Mouse (Mus musculus): ENCODE measurements around the gene Nmnat3. TPM values are rescaled to one million over a fixed set of nuclear protein-coding genes. Genes with fewer than 3 reads are reported as not detected.
A peak's percentile ranks its signal among the peaks of the same experiment; 100 is the strongest.
"Not testable (repeated sequence)": the region's sequence is repeated elsewhere in the genome, so short reads cannot be mapped to it uniquely, and the experiment has no call there.

Nmnat3 gene
- not detected in 2 replicates for polyA plus RNA-seq (2012; ENCODE audit: insufficient read depth, insufficient read length, low replicate concordance, missing spikeins)

- not testable (repeated sequence) for H3K4me1 ChIP-seq (ENCODE audit: control insufficient read depth, insufficient read depth, low read length); H3K27ac ChIP-seq (ENCODE audit: insufficient read depth, low read depth, low read length); H3K4me3 ChIP-seq (ENCODE audit: insufficient read depth, low read depth, low read length)
- WGBS = 85% methylated on average over 6 of the region's 6 CpGs
Measured at GRCm38 (mm10) chr9:98287135-98287534, at the start of gene Nmnat3. Nmnat3 (plus strand) TSS chr9:98287435.

DNA sequence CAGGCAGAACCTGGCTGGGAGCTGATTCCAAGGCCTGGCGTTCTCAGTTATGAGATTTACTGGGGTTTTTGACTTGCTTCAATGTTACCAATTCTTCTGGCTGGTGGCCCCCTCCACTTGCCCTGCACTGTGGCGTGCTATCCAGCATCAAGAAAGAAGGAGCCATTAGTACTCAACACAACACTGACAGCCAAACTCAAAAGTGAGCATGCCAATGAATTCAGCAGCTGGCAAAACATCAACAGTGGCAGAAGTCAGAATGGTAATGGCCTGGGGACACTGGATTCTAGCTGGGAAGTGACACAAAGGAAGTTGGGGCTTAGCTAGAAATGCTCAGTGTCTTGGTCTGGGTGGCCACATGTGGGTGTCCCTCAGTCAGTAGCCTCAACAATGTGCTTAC lies 43.8 kb upstream of the Nmnat3 start:
- Histone ChIP-seq H3K27ac (ENCODE audit: insufficient read depth, low read depth, low read length) (no peak overlapping the region), H3K4me3 (ENCODE audit: insufficient read depth, low read depth, low read length) (no peak overlapping the region), H3K4me1 (ENCODE audit: control insufficient read depth, insufficient read depth, low read length) (no peaks in the 10 kb centered on the region)
- no peak for TF ChIP-seq CTCF (IDR thresholded peaks at IDR 0.05; ENCODE audit: insufficient read depth, low read depth, low read length)
- no peak for TF ChIP-seq POLR2A (IDR thresholded peaks at IDR 0.05; ENCODE audit: insufficient read depth, low read depth, low read length)
- WGBS = 94% methylated on average over 2 of the region's 2 CpGs

- 35% methylated on average over 2 of the region's 2 CpGs for WGBS
- Histone ChIP-seq H3K4me1 (ENCODE audit: control insufficient read depth, insufficient read depth, low read length) (no peaks in the 10 kb centered on the region), H3K4me3 (ENCODE audit: insufficient read depth, low read depth, low read length) (no peak overlapping the region), H3K27ac (ENCODE audit: insufficient read depth, low read depth, low read length) (no peak overlapping the region)
- TF ChIP-seq POLR2A (IDR thresholded peaks at IDR 0.05; ENCODE audit: insufficient read depth, low read depth, low read length) (no peak), CTCF (IDR thresholded peaks at IDR 0.05; ENCODE audit: insufficient read depth, low read depth, low read length) (peak; percentile 55)
Measured at GRCm38 (mm10) chr9:98244223-98244622, 43.0 kb upstream of the Nmnat3 start.

GRCm38 (mm10) chr9:98245226-98245625 lies 42.0 kb upstream of the Nmnat3 start:
- H3K4me3 ChIP-seq (ENCODE audit: insufficient read depth, low read depth, low read length) = no peak overlapping the region
- TF ChIP-seq CTCF (IDR thresholded peaks at IDR 0.05; ENCODE audit: insufficient read depth, low read depth, low read length) (no peak), POLR2A (IDR thresholded peaks at IDR 0.05; ENCODE audit: insufficient read depth, low read depth, low read length) (no peak)
- H3K27ac ChIP-seq (ENCODE audit: insufficient read depth, low read depth, low read length) = no peak overlapping the region
- H3K4me1 ChIP-seq (ENCODE audit: control insufficient read depth, insufficient read depth, low read length) = no peaks in the 10 kb centered on the region
- 65% methylated on average over 2 of the region's 2 CpGs for WGBS

DNA sequence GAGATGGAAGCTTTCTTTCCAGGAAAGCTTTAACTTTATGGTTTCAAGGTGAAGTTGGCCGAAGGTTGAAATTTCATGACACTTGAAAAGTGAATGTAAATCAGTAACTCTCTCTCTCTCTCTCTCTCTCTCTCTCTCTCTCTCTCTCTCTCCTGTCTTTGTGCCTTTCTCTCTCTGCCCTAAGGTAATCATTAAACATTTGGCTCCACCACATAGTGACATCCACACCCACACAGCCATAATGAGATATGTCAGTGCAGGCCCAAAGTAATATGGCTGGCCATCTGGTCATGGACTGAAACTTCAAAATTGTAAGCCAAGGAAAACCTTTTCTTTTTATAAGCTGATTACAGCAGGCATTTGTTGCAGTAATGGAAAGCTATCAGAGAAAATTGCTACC lies 40.9 kb upstream of the Nmnat3 start:
- no peak overlapping the region for H3K27ac ChIP-seq (ENCODE audit: insufficient read depth, low read depth, low read length)
- no peak overlapping the region for H3K4me3 ChIP-seq (ENCODE audit: insufficient read depth, low read depth, low read length)
- WGBS = 97% methylated on average over 1 of the region's 1 CpGs
- no peaks in the 10 kb centered on the region for H3K4me1 ChIP-seq (ENCODE audit: control insufficient read depth, insufficient read depth, low read length)
- TF ChIP-seq CTCF (IDR thresholded peaks at IDR 0.05; ENCODE audit: insufficient read depth, low read depth, low read length) = no peak
- no peak for TF ChIP-seq POLR2A (IDR thresholded peaks at IDR 0.05; ENCODE audit: insufficient read depth, low read depth, low read length)

GRCm38 (mm10) chr9:98260210-98260609 lies 27.0 kb upstream of the Nmnat3 start:
- TF ChIP-seq CTCF (IDR thresholded peaks at IDR 0.05; ENCODE audit: insufficient read depth, low read depth, low read length) (no peak), POLR2A (IDR thresholded peaks at IDR 0.05; ENCODE audit: insufficient read depth, low read depth, low read length) (no peak)
- H3K4me1 ChIP-seq (ENCODE audit: control insufficient read depth, insufficient read depth, low read length) = no peaks in the 10 kb centered on the region
- no peak overlapping the region for H3K4me3 ChIP-seq (ENCODE audit: insufficient read depth, low read depth, low read length)
- no peak overlapping the region for H3K27ac ChIP-seq (ENCODE audit: insufficient read depth, low read depth, low read length)
- 81% methylated on average over 8 of the region's 8 CpGs for WGBS

- 68% methylated on average over 1 of the region's 1 CpGs for WGBS
- Histone ChIP-seq H3K4me1 (ENCODE audit: control insufficient read depth, insufficient read depth, low read length) (no peaks in the 10 kb centered on the region), H3K27ac (ENCODE audit: insufficient read depth, low read depth, low read length) (no peak overlapping the region), H3K4me3 (ENCODE audit: insufficient read depth, low read depth, low read length) (no peak overlapping the region)
- no peak for TF ChIP-seq CTCF (IDR thresholded peaks at IDR 0.05; ENCODE audit: insufficient read depth, low read depth, low read length)
- TF ChIP-seq POLR2A (IDR thresholded peaks at IDR 0.05; ENCODE audit: insufficient read depth, low read depth, low read length) = no peak
Measured at GRCm38 (mm10) chr9:98261461-98262011, 25.7 kb upstream of the Nmnat3 start.

DNA sequence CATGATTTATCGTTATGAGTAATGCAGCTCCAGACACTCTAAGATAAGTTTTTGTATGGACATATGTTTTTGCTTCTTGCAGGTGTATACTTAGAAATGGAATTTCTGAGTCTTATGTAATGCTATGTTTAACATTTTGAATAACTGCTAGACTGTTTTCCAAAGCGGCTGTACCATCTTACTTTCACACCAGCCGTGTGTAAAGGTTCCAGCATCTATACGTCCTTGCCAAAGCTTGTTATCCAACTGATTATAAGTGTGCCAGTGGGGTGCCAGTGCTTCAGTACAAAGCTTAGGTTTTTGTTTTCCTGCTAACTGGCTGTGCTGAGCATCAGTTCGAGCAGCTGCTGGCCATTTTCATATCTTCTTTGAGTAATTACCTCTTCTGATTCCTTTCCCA lies 22.3 kb upstream of the Nmnat3 start:
- TF ChIP-seq POLR2A (IDR thresholded peaks at IDR 0.05; ENCODE audit: insufficient read depth, low read depth, low read length) = no peak
- TF ChIP-seq CTCF (IDR thresholded peaks at IDR 0.05; ENCODE audit: insufficient read depth, low read depth, low read length) = no peak
- no peak overlapping the region for H3K27ac ChIP-seq (ENCODE audit: insufficient read depth, low read depth, low read length)
- no peak overlapping the region for H3K4me3 ChIP-seq (ENCODE audit: insufficient read depth, low read depth, low read length)
- 62% methylated on average over 5 of the region's 5 CpGs for WGBS
- no peaks in the 10 kb centered on the region for H3K4me1 ChIP-seq (ENCODE audit: control insufficient read depth, insufficient read depth, low read length)

DNA sequence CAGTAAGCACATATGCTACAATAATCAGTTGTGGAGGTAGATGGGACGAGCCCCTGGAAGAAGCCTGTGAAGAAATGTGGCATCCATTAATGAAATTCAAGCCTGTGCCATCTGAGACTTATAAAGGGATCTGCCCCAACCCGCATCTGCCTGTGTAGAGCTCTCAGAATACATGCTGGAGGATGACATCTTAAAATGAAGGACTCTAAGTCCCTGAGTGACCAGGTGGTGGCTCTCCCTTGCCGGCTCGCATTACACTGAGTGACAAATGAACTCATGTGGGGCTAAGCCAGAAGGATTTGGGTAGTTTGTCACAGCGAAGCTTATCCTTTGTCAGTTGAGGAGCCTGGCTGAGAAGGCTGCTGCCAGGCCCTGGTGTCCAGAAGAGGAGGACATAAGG lies 14.5 kb upstream of the Nmnat3 start:
- Histone ChIP-seq H3K4me3 (ENCODE audit: insufficient read depth, low read depth, low read length) (no peak overlapping the region), H3K4me1 (ENCODE audit: control insufficient read depth, insufficient read depth, low read length) (no peaks in the 10 kb centered on the region), H3K27ac (ENCODE audit: insufficient read depth, low read depth, low read length) (no peak overlapping the region)
- no peak for TF ChIP-seq POLR2A (IDR thresholded peaks at IDR 0.05; ENCODE audit: insufficient read depth, low read depth, low read length)
- no peak for TF ChIP-seq CTCF (IDR thresholded peaks at IDR 0.05; ENCODE audit: insufficient read depth, low read depth, low read length)
- 74% methylated on average over 5 of the region's 5 CpGs for WGBS

DNA sequence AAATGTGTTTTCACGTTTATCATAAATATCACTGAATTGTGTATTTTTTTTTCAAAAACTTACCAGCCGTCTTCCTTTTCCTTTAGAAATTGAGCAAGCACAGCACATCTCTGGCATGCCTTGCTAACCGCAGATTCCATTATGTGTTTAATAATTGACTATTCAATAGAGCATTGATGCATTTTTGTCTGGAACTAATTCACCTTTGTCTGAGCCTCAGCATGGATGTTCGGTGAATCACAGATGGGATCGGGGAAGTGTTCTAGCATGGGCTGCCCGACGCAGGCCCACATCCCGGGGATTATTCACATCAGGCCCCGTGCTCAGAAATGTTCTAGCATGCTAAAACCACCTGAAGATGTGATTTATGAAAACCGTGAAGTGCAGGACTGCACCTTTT lies 12.2 kb upstream of the Nmnat3 start:
- H3K27ac ChIP-seq (ENCODE audit: insufficient read depth, low read depth, low read length) = no peak overlapping the region
- H3K4me1 ChIP-seq (ENCODE audit: control insufficient read depth, insufficient read depth, low read length) = no peaks in the 10 kb centered on the region
- 70% methylated on average over 10 of the region's 10 CpGs for WGBS
- TF ChIP-seq POLR2A (IDR thresholded peaks at IDR 0.05; ENCODE audit: insufficient read depth, low read depth, low read length) (no peak), CTCF (IDR thresholded peaks at IDR 0.05; ENCODE audit: insufficient read depth, low read depth, low read length) (no peak)
- no peak overlapping the region for H3K4me3 ChIP-seq (ENCODE audit: insufficient read depth, low read depth, low read length)

Measured in olfactory bulb, adult 2 months (tissue).